Mouse (Mus musculus): ENCODE data around the gene Cyp4f13. TPM values are rescaled to one million over a fixed set of nuclear protein-coding genes. Genes with fewer than 3 reads are reported as not detected.

Gene Cyp4f13
- polyA plus RNA-seq, 1 experiment from 2014 or later = 3.3 TPM

GRCm38 (mm10) chr17:32923681-32924080 lies 23.5 kb downstream of the Cyp4f13 start:
- WGBS = 98% methylated on average over 1 of the region's 1 CpGs
- ATAC-seq (replicated peaks; ENCODE audit: low FRiP score) (no peak), DNase-seq (ENCODE audit: low spot score) (no peak)
- peaks cover 4% of the 10 kb centered on the region; the same call in 1 of the 2 replicates for H3K9me3 ChIP-seq (ENCODE audit: control insufficient read depth, low read length)
- H3K27me3 ChIP-seq (ENCODE audit: control insufficient read depth, insufficient read depth, low read length) = no peaks in the 10 kb centered on the region
- no peaks in the 10 kb centered on the region for H3K36me3 ChIP-seq (ENCODE audit: control insufficient read depth, insufficient read depth, low read length)
- H3K4me2 ChIP-seq (ENCODE audit: low read depth, low read length, severe bottlenecking) = no peak overlapping the region
- H3K27ac ChIP-seq (ENCODE audit: low read depth, low read length) = no peak overlapping the region
- no peaks in the 10 kb centered on the region for H3K4me1 ChIP-seq (replicated peaks; ENCODE audit: control insufficient read depth, insufficient read depth, low read length)
- no peak overlapping the region for H3K4me3 ChIP-seq (ENCODE audit: low read depth, low read length)
- H3K9ac ChIP-seq (ENCODE audit: low read length) = no peak overlapping the region

GRCm38 (mm10) chr17:32919123-32919522 lies 28.1 kb downstream of the Cyp4f13 start:
- no peak overlapping the region for H3K27ac ChIP-seq (ENCODE audit: low read depth, low read length)
- no peak overlapping the region for H3K4me3 ChIP-seq (ENCODE audit: low read depth, low read length)
- DNase-seq (ENCODE audit: low spot score) = no peak
- no peak for ATAC-seq (replicated peaks; ENCODE audit: low FRiP score)
- H3K4me1 ChIP-seq (replicated peaks; ENCODE audit: control insufficient read depth, insufficient read depth, low read length) = no peaks in the 10 kb centered on the region
- H3K9me3 ChIP-seq (ENCODE audit: control insufficient read depth, low read length) = peaks cover 4% of the 10 kb centered on the region; the same call in 1 of the 2 replicates
- no peaks in the 10 kb centered on the region for H3K27me3 ChIP-seq (ENCODE audit: control insufficient read depth, insufficient read depth, low read length)
- no peak overlapping the region for H3K4me2 ChIP-seq (ENCODE audit: low read depth, low read length, severe bottlenecking)
- no peak overlapping the region for H3K9ac ChIP-seq (ENCODE audit: low read length)
- H3K36me3 ChIP-seq (ENCODE audit: control insufficient read depth, insufficient read depth, low read length) = no peaks in the 10 kb centered on the region
- WGBS = 87% methylated on average over 2 of the region's 2 CpGs

GRCm38 (mm10) chr17:32917131-32917530 lies 30.1 kb downstream of the Cyp4f13 start, which contains the start of gene Cyp4f14:
Cyp4f14 (minus strand) TSS chr17:32917342.
- Histone ChIP-seq H3K4me3 (ENCODE audit: low read depth, low read length) (no peak within 1 kb of the TSS), H3K9ac (ENCODE audit: low read length) (no peak within 1 kb of the TSS), H3K27ac (ENCODE audit: low read depth, low read length) (no peak within 1 kb of the TSS), H3K27me3 (ENCODE audit: control insufficient read depth, insufficient read depth, low read length) (no peaks in the 10 kb centered on the region), H3K4me1 (replicated peaks; ENCODE audit: control insufficient read depth, insufficient read depth, low read length) (no peaks in the 10 kb centered on the region), H3K4me2 (ENCODE audit: low read depth, low read length, severe bottlenecking) (no peak within 1 kb of the TSS), H3K36me3 (ENCODE audit: control insufficient read depth, insufficient read depth, low read length) (no peaks in the 10 kb centered on the region), H3K9me3 (ENCODE audit: control insufficient read depth, low read length) (peaks cover 4% of the 10 kb centered on the region; the same call in 1 of the 2 replicates)
- ATAC-seq (replicated peaks; ENCODE audit: low FRiP score) = no peak
- 78% methylated on average over 2 of the region's 2 CpGs for WGBS
- DNase-seq (ENCODE audit: low spot score) = no peak

GRCm38 (mm10) chr17:32916075-32916474 lies 31.1 kb downstream of the Cyp4f13 start:
- Histone ChIP-seq H3K4me2 (ENCODE audit: low read depth, low read length, severe bottlenecking) (no peak overlapping the region), H3K9me3 (ENCODE audit: control insufficient read depth, low read length) (peaks cover 4% of the 10 kb centered on the region; the same call in 1 of the 2 replicates), H3K27ac (ENCODE audit: low read depth, low read length) (no peak overlapping the region), H3K4me1 (replicated peaks; ENCODE audit: control insufficient read depth, insufficient read depth, low read length) (no peaks in the 10 kb centered on the region), H3K9ac (ENCODE audit: low read length) (no peak overlapping the region), H3K4me3 (ENCODE audit: low read depth, low read length) (no peak overlapping the region), H3K36me3 (ENCODE audit: control insufficient read depth, insufficient read depth, low read length) (no peaks in the 10 kb centered on the region), H3K27me3 (ENCODE audit: control insufficient read depth, insufficient read depth, low read length) (no peaks in the 10 kb centered on the region)
- DNase-seq (ENCODE audit: low spot score) (no peak), ATAC-seq (replicated peaks; ENCODE audit: low FRiP score) (no peak)
- WGBS = 83% methylated on average over 1 of the region's 1 CpGs

GRCm38 (mm10) chr17:32906172-32906571 lies 41.0 kb downstream of the Cyp4f13 start:
- no peak overlapping the region for H3K27ac ChIP-seq (ENCODE audit: low read depth, low read length)
- H3K36me3 ChIP-seq (ENCODE audit: control insufficient read depth, insufficient read depth, low read length) = no peaks in the 10 kb centered on the region
- H3K4me2 ChIP-seq (ENCODE audit: low read depth, low read length, severe bottlenecking) = no peak overlapping the region
- H3K4me1 ChIP-seq (replicated peaks; ENCODE audit: control insufficient read depth, insufficient read depth, low read length) = no peaks in the 10 kb centered on the region
- no peaks in the 10 kb centered on the region for H3K9me3 ChIP-seq (ENCODE audit: control insufficient read depth, low read length)
- no peak for ATAC-seq (replicated peaks; ENCODE audit: low FRiP score)
- 84% methylated on average over 10 of the region's 10 CpGs for WGBS
- H3K9ac ChIP-seq (ENCODE audit: low read length) = no peak overlapping the region
- H3K4me3 ChIP-seq (ENCODE audit: low read depth, low read length) = no peak overlapping the region
- DNase-seq (ENCODE audit: low spot score) = no peak
- no peaks in the 10 kb centered on the region for H3K27me3 ChIP-seq (ENCODE audit: control insufficient read depth, insufficient read depth, low read length)

GRCm38 (mm10) chr17:32905239-32905638 lies 42.0 kb downstream of the Cyp4f13 start:
- H3K4me3 ChIP-seq (ENCODE audit: low read depth, low read length) = no peak overlapping the region
- no peaks in the 10 kb centered on the region for H3K4me1 ChIP-seq (replicated peaks; ENCODE audit: control insufficient read depth, insufficient read depth, low read length)
- no peaks in the 10 kb centered on the region for H3K27me3 ChIP-seq (ENCODE audit: control insufficient read depth, insufficient read depth, low read length)
- 0 out of 2 replicates have a peak, but pooled peaks have one; percentile 27 for ATAC-seq (replicated peaks; ENCODE audit: low FRiP score)
- peak; percentile 77 for DNase-seq (ENCODE audit: low spot score)
- H3K4me2 ChIP-seq (ENCODE audit: low read depth, low read length, severe bottlenecking) = no peak overlapping the region
- no peaks in the 10 kb centered on the region for H3K36me3 ChIP-seq (ENCODE audit: control insufficient read depth, insufficient read depth, low read length)
- H3K9ac ChIP-seq (ENCODE audit: low read length) = no peak overlapping the region
- 11% methylated on average over 19 of the region's 19 CpGs for WGBS
- no peaks in the 10 kb centered on the region for H3K9me3 ChIP-seq (ENCODE audit: control insufficient read depth, low read length)
- no peak overlapping the region for H3K27ac ChIP-seq (ENCODE audit: low read depth, low read length)

- no peak overlapping the region for H3K9ac ChIP-seq (ENCODE audit: low read length)
- H3K4me1 ChIP-seq (replicated peaks; ENCODE audit: control insufficient read depth, insufficient read depth, low read length) = no peaks in the 10 kb centered on the region
- H3K27ac ChIP-seq (ENCODE audit: low read depth, low read length) = no peak overlapping the region
- H3K9me3 ChIP-seq (ENCODE audit: control insufficient read depth, low read length) = no peaks in the 10 kb centered on the region
- H3K36me3 ChIP-seq (ENCODE audit: control insufficient read depth, insufficient read depth, low read length) = no peaks in the 10 kb centered on the region
- no peak overlapping the region for H3K4me3 ChIP-seq (ENCODE audit: low read depth, low read length)
- ATAC-seq (replicated peaks; ENCODE audit: low FRiP score) (no peak), DNase-seq (ENCODE audit: low spot score) (no peak)
- H3K27me3 ChIP-seq (ENCODE audit: control insufficient read depth, insufficient read depth, low read length) = no peaks in the 10 kb centered on the region
- H3K4me2 ChIP-seq (ENCODE audit: low read depth, low read length, severe bottlenecking) = no peak overlapping the region
- 80% methylated on average over 2 of the region's 2 CpGs for WGBS
Measured at GRCm38 (mm10) chr17:32904414-32904813, 42.8 kb downstream of the Cyp4f13 start.

GRCm38 (mm10) chr17:32901751-32902525 lies 45.3 kb downstream of the Cyp4f13 start:
- WGBS = 61% methylated on average over 1 of the region's 1 CpGs
- no peak overlapping the region for H3K4me2 ChIP-seq (ENCODE audit: low read depth, low read length, severe bottlenecking)
- no peaks in the 10 kb centered on the region for H3K4me1 ChIP-seq (replicated peaks; ENCODE audit: control insufficient read depth, insufficient read depth, low read length)
- H3K27me3 ChIP-seq (ENCODE audit: control insufficient read depth, insufficient read depth, low read length) = no peaks in the 10 kb centered on the region
- no peak for ATAC-seq (replicated peaks; ENCODE audit: low FRiP score)
- no peak overlapping the region for H3K9ac ChIP-seq (ENCODE audit: low read length)
- H3K27ac ChIP-seq (ENCODE audit: low read depth, low read length) = no peak overlapping the region
- no peak for DNase-seq (ENCODE audit: low spot score)
- no peaks in the 10 kb centered on the region for H3K36me3 ChIP-seq (ENCODE audit: control insufficient read depth, insufficient read depth, low read length)
- H3K9me3 ChIP-seq (ENCODE audit: control insufficient read depth, low read length) = no peaks in the 10 kb centered on the region
- H3K4me3 ChIP-seq (ENCODE audit: low read depth, low read length) = no peak overlapping the region

GRCm38 (mm10) chr17:32895421-32895820 lies 51.8 kb downstream of the Cyp4f13 start:
- no peak overlapping the region for H3K27ac ChIP-seq (ENCODE audit: low read depth, low read length)
- ATAC-seq (replicated peaks; ENCODE audit: low FRiP score) = no peak
- 94% methylated on average over 4 of the region's 4 CpGs for WGBS
- H3K9me3 ChIP-seq (ENCODE audit: control insufficient read depth, low read length) = no peaks in the 10 kb centered on the region
- H3K4me2 ChIP-seq (ENCODE audit: low read depth, low read length, severe bottlenecking) = no peak overlapping the region
- DNase-seq (ENCODE audit: low spot score) = no peak
- H3K9ac ChIP-seq (ENCODE audit: low read length) = no peak overlapping the region
- peaks cover 2% of the 10 kb centered on the region; the same call in 1 of the 2 replicates for H3K4me1 ChIP-seq (replicated peaks; ENCODE audit: control insufficient read depth, insufficient read depth, low read length)
- no peaks in the 10 kb centered on the region for H3K36me3 ChIP-seq (ENCODE audit: control insufficient read depth, insufficient read depth, low read length)
- H3K27me3 ChIP-seq (ENCODE audit: control insufficient read depth, insufficient read depth, low read length) = no peaks in the 10 kb centered on the region
- H3K4me3 ChIP-seq (ENCODE audit: low read depth, low read length) = no peak overlapping the region

All from forebrain, embryonic 11.5 days (tissue).